Comparison of ENCODE assay signal across 29 mouse cellular contexts in genomic region chr1:121313181-121313580, GRCm38 (mm10). TPM values are rescaled to one million over a fixed set of nuclear protein-coding genes. Genes with fewer than 3 reads are reported as not detected.
A peak's percentile ranks its signal among the peaks of the same experiment; 100 is the strongest.
DNase-seq lines count a peak whose midpoint lies in the region; ATAC-seq and TF ChIP-seq lines count a peak whose summit lies in the region.
"Had no signal": no experiment of that assay in that cellular context is flagged by ENCODE, and none has a peak within 500 bp of the region (broad histone marks: within the 10 kb centered on the region; RNA-seq: fewer than 3 reads in every experiment).

No protein-coding gene starts in this region.

- no peak overlapping the region for H3K9ac ChIP-seq in midbrain, postnatal 0 days (replicated peaks; ENCODE audit: low read length, poor library complexity, severe bottlenecking)
- no peak overlapping the region for H3K9ac ChIP-seq in midbrain, embryonic 11.5 days (ENCODE audit: low read length)
- H3K9ac ChIP-seq: embryonic facial prominence, embryonic 13.5 days; forebrain, embryonic 13.5 days; heart, embryonic 15.5 days; hindbrain, embryonic 14.5 days had no signal

- peak; percentile 56 for DNase-seq in gastrocnemius, adult 2 months
- no peak for DNase-seq in gastrocnemius, postnatal 14 days
- DNase-seq in lung, postnatal 25 days (ENCODE audit: low spot score), result peak; percentile 5
- no peak for DNase-seq in lung, postnatal 14 days
- no peak for DNase-seq in midbrain, postnatal 0 days (ENCODE audit: low spot score)
- DNase-seq in midbrain, embryonic 11.5 days (ENCODE audit: low spot score, missing footprints), result no peak
- DNase-seq: adrenal gland, adult 8-10 months; adrenal gland, postnatal 25 days; cerebellum, adult 11-12 months; cerebellum, adult 8-10 months; cerebellum, postnatal 10 days; cerebellum, postnatal 36 days; embryo, embryonic 11 days; gastrocnemius, postnatal 10 days; heart, adult 2 months; heart, postnatal 10 days; heart, postnatal 4 days had no signal

- TF ChIP-seq CTCF in gastrocnemius, adult 2 months (IDR thresholded peaks at IDR 0.05), result no peak
- TF ChIP-seq CTCF in midbrain, postnatal 0 days (IDR thresholded peaks at IDR 0.05), result no peak

- WGBS in midbrain, postnatal 0 days, result 96% methylated on average over 1 of the region's 1 CpGs
- 93% methylated on average over 1 of the region's 1 CpGs for WGBS in midbrain, embryonic 11.5 days

- H3K4me1 ChIP-seq in midbrain, postnatal 0 days (ENCODE audit: insufficient read depth, low read length), result no peaks in the 10 kb centered on the region
- H3K4me1 ChIP-seq in midbrain, embryonic 11.5 days (ENCODE audit: control insufficient read depth, insufficient read depth, low read length), result no peaks in the 10 kb centered on the region
- H3K4me1 ChIP-seq: embryonic facial prominence, embryonic 10.5 days; embryonic facial prominence, embryonic 13.5 days; heart, embryonic 15.5 days had no signal

- H3K36me3 ChIP-seq in midbrain, postnatal 0 days (ENCODE audit: insufficient read depth, low read length), result no peaks in the 10 kb centered on the region; the same call in 1 of the 2 replicates
- no peaks in the 10 kb centered on the region for H3K36me3 ChIP-seq in midbrain, embryonic 11.5 days (ENCODE audit: control insufficient read depth, insufficient read depth, low read length)

- H3K4me3 ChIP-seq in gastrocnemius, adult 2 months, result no peak overlapping the region
- no peak overlapping the region for H3K4me3 ChIP-seq in midbrain, postnatal 0 days (ENCODE audit: low read depth, low read length)
- H3K4me3 ChIP-seq in midbrain, embryonic 11.5 days (ENCODE audit: low read depth, low read length), result no peak overlapping the region
- H3K4me3 ChIP-seq: embryonic facial prominence, embryonic 10.5 days; embryonic facial prominence, embryonic 13.5 days; erythroblast, embryonic 14.5 days; forebrain, embryonic 13.5 days; heart, adult 2 months; heart, embryonic 15.5 days had no signal

- H3K4me2 ChIP-seq in midbrain, postnatal 0 days (ENCODE audit: low read depth, low read length, poor library complexity, severe bottlenecking), result no peak overlapping the region
- H3K4me2 ChIP-seq in midbrain, embryonic 11.5 days, result no peak overlapping the region
- H3K4me2 ChIP-seq: embryonic facial prominence, embryonic 13.5 days; forebrain, embryonic 13.5 days; heart, embryonic 11.5 days; heart, embryonic 15.5 days; hindbrain, embryonic 14.5 days had no signal

- peak overlapping the region; percentile 43; the same call in 1 of the 2 replicates for H3K27ac ChIP-seq in gastrocnemius, adult 2 months
- 0 out of 2 replicates have a peak overlapping the region, but pooled peaks have one; percentile 12 for H3K27ac ChIP-seq in midbrain, postnatal 0 days (ENCODE audit: low read depth, low read length)
- no peak overlapping the region for H3K27ac ChIP-seq in midbrain, embryonic 11.5 days (ENCODE audit: low read depth, low read length)
- H3K27ac ChIP-seq: embryonic facial prominence, embryonic 10.5 days; embryonic facial prominence, embryonic 13.5 days; forebrain, embryonic 13.5 days; heart, adult 2 months; heart, embryonic 15.5 days; hindbrain, postnatal 0 days had no signal

- no peaks in the 10 kb centered on the region for H3K27me3 ChIP-seq in midbrain, postnatal 0 days (ENCODE audit: insufficient read depth, low read length)
- no peaks in the 10 kb centered on the region for H3K27me3 ChIP-seq in midbrain, embryonic 11.5 days (ENCODE audit: control insufficient read depth, insufficient read depth, low read length)
- H3K27me3 ChIP-seq: embryonic facial prominence, embryonic 13.5 days; forebrain, embryonic 13.5 days; heart, embryonic 15.5 days had no signal

- no peak for ATAC-seq in midbrain, postnatal 0 days (ENCODE audit: low FRiP score)
- no peak for ATAC-seq in midbrain, embryonic 11.5 days (ENCODE audit: low FRiP score)
- ATAC-seq: activated CD4-positive, CD25-positive, alpha-beta regulatory T cell, adult 4 months; forebrain, embryonic 13.5 days; forebrain, embryonic 16.5 days; hindbrain, postnatal 0 days; inflammation-experienced regulatory T-cells, adult 6 months; intestine, embryonic 16.5 days had no signal

- H3K9me3 ChIP-seq in midbrain, postnatal 0 days (ENCODE audit: low read length), result no peaks in the 10 kb centered on the region
- no peaks in the 10 kb centered on the region for H3K9me3 ChIP-seq in midbrain, embryonic 11.5 days (ENCODE audit: control insufficient read depth, low read length)
- H3K9me3 ChIP-seq: embryonic facial prominence, embryonic 10.5 days; embryonic facial prominence, embryonic 13.5 days; forebrain, embryonic 13.5 days; heart, embryonic 15.5 days had no signal

- intact Hi-C loops in gastrocnemius, adult 2 months (cut with DNase I), result no loop called here
- intact Hi-C loops in gastrocnemius, postnatal 14 days (cut with DNase I; ENCODE audit: low total_unique reads), result no loop called here

RNA-seq across cellular contexts. Expression of gene Insig2, which starts 19.2 kb away (rescaled TPM):
- total RNA-seq in gastrocnemius, adult 2 months (2021), result 10 to 100 TPM; 59.4 to 62.5 TPM
- total RNA-seq in gastrocnemius, postnatal 14 days (2021), result 10 to 100 TPM; 45.3 to 47.9 TPM
- total RNA-seq in midbrain, postnatal 0 days (2014; rRNA removed), result 22.9 and 24.3 TPM in 2 replicates
- polyA plus RNA-seq in midbrain, postnatal 0 days (2015; fragmentation: Nextera tagmentation; extraction: Ambion mirVana), result 35.7 and 44.9 TPM in 2 replicates
- polyA plus RNA-seq in midbrain, embryonic 11.5 days (2014; fragmentation: Nextera tagmentation; extraction: Ambion mirVana), result 16.9 and 17.8 TPM in 2 replicates

Comparison
In these comparisons a context has a peak if more than half of its experiments do, and no peak if none do; other contexts are left out.
1. DNase-seq: peak in gastrocnemius, adult 2 months (single experiment) and lung, postnatal 25 days (single experiment); none in gastrocnemius, postnatal 14 days (single experiment), lung, postnatal 14 days (single experiment), midbrain, postnatal 0 days (single experiment) and midbrain, embryonic 11.5 days (single experiment).